Mouse (Mus musculus): ENCODE measurements at regions not wholly inside any gene's neighbourhood (a gene's known extent, or its start where the extent isn't known, plus 50 kb on each side); places are given as distances from the start of the nearest gene placed in this dataset.
"Not testable (repeated sequence)": the region's sequence is repeated elsewhere in the genome, so short reads cannot be mapped to it uniquely, and the experiment has no call there.

DNA sequence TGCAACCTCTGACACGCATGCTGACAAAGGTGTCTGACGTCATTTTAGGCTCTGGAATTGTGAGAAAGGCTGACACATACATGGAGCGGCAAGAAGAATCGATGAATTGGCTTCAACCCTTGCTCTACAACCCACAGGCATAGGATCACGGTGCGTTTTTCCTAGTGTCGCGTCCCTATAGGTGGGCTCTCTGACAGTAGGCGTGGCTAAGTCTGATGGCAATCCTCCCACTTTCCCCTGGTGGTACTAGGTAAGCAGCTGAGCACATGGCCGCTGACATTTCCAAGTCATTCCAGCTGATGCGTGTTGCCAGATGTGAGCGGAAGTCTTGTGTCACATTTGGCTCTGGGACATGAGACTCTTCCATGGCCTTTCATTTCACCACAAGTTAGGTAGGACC is 89.1 kb upstream of the Mdm1 start:
- DNase-seq: no peak

DNA sequence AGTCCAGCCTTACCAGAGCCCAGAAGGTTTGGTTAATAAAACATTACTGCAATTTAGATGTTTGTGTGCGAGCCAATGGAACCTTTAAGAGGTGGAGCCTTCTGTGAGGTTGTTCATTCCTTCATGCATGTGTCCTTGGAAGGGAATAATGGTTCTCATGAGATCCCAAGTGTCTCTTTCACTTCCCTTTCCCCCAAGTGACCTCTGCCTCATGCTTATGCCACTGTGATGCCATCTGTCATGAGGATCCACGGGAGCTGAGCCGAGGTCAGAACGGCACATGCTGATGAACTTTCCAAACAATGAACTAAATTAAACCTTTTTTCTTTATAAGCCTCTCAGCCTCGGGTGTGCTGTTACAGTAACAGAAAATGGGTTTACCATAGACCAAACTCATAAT is 88.6 kb upstream of the Mdm1 start:
- no peak for DNase-seq

DNA sequence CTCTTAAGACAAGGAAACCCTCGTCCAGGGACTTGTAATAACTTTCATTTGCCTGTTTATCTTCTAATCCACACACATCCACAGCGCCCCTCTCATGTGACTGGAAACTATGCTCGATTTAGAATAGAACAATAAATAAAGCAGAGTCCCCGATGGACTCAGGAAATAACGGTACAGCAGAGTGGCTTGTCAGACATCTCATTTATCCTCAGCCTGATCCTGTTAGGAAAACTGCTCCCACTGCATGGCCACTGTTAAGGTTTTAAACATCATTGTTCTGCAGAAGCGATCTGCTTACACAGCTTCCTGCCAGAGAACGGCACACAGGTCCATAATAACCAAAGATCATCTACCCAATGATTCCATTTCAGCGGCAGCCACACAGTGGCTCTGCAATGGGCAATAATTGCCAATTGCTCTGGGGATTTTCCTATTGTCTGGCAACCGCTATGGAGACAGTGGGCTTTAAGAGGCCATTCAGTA is 84.8 kb upstream of the Mdm1 start:
- DNase-seq: peak; percentile 23

DNA sequence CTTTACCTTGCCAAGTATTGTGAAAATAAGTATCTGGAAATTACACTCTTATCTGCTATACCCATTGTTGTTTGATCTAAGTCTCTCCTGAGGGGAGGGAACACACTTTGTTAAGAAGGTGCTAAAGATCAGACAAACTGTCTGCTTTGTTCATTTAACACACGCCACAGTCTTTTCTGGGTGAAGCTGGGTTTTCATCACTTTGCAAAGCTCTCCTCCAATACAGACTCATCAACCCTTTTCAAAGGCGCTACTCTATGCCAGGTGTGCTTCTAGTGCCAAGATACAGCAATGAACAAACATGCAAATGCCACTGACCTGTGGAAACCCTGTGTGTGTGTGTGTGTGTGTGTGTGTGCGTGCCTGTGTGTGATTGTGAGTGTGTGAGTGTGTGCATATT is 84.1 kb upstream of the Mdm1 start:
- no peak for DNase-seq

DNA sequence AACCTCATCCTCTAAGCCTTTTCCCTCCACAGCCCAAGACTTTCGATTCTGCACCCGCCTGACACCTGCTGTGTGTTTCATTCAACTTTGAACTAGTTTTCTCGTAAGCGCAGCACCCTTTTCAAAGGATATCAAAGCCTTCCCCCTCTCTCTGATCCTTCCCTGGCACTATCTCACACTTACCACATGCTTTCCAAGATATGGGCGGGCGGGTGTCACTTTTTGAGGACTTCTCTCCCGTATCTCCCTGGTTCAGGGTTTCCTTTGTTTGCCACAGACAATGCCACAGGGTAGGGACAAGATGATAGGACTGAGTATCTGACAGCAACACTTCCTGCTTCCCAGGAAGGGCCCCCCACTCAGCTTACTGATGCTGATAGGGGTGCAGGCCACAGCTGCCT is 76.8 kb upstream of the Mdm1 start:
- no peak for DNase-seq

DNA sequence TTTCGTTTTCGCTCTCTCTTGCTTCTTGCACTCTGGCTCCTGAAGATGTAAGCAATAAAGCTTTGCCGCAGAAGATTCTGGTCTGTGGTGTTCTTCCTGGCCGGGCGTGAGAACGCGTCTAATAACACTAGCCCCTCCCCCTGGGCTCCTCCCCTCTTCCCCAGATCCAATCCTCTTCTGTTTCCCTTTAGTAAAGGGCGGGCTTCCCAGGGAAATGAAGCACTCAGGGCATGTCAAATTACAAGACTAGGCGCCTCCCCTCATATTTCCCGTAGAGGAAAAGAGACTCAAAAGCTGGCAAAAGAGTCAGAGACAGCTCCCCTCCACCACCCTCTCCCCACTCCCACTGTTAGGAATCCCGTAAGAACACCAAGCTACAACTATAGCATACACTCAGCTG is 65.3 kb upstream of the Mdm1 start:
- DNase-seq: not testable (repeated sequence)

DNA sequence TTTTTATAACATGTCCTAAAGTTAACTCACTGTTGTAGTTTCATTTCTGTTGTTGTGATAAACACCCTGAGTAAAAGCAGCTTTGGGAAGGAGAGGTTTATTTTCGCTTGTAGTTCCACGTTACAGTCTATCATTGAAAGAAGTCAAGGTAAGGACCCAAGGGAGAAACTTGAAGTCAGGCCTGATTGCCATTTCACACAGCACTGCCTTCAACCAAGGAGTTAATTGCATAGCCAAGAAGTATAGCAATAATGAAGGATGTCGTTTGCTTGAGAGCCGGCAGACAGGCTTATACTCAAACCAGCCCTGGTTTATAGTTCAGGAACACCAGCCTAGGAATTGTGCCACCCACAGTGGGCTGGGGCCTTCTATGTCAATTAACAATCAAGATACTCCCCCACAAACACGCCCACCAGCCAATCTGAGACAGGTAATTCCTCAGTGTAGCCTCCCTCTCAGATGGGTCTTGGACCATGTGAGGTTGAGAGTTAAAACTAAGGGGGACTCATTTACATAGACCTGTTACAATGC is 59.9 kb upstream of the Mdm1 start:
- DNase-seq: no peak

DNA sequence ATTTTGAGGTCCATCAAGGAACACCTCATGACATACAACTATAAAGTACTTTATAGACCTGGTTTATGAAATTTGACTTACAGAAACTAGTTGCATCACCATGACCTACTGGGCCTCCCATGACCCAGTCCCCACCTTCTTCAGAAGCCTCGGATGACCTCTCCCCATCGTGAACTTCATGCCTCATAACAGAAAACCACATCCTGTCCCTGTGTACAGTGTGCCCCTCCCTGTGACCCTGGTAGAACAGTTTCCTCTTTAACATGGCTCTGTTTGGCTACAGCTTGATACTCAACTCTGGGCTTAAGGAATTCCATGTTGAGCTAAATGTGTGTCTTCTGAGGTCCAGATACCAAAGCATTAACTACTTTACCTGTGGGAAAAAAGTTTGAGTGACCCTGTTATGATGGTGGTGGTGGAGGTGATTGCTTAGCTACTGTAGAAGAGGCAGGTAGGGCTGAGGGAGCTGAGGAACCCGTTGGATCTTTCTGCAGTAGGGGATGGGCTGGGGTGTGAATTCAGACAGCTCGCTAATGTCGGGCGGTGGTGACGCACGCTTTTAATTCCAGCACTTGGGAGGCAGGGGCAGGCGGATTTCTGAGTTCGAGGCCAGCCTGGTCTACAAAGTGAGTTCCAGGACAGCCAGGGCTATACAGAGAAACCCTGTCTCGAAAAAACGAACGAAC is 58.4 kb upstream of the Mdm1 start:
- no peak for DNase-seq

DNA sequence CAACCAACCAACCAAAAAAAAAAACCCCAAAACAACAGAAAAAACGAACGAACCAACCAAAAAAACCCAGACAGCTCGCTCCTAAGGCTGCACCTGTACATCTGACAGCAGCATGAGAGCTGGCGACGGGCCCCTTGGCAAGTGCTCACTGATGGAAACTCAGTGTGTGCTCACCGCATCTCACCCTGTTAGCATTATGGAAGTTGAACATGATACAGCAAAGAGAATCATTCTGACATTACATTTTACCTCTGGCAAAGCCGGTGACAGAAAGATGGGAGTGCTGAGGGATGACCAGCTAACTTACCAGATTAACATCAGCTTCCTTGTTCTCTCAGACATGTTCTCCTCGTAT is 57.9 kb upstream of the Mdm1 start:
- DNase-seq: no peak

DNA sequence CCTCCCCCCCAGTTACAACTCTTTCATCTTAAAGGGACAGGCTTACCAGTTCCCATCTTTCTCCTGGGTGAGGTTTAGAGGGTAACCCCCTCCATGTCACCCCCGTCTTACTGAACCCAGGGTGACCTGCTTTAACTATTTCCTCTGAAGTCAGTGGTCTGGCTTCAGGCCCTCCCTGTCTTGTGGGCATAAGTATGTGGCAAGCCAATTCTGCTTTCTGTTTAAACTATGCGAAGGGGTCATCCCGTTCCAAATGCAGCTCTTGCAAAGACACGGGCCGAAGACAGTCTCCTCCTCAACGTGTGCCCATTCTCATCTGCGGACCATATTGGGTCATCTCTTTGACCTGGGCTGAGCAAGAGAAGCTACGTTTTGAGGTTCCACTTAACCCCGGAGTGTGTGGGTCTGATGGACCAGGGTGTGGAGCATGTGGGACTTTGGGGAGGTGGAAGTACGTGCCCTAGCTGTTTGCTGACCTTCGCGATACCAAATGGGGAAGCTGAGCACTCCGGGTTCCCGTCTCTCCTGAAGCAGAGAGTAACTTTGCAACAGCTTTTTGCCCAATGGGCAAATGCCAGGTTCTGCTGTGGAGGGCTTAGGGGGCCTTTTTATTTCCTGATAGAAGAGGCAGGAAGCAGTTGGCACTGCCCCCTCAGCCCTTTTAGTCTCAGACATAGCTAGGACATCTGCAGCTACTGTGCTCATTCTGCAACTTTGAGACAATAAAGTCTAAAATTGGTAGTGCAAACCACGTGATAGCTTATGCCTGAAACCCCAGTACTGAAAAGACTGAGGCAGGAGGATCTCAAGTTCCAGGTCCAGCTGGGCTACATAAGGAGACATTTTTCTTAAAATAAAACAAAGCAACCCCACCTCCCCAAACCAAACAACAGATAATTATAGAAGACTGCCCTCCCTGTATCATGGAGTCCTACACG is 56.3 kb upstream of the Mdm1 start:
- DNase-seq: no peak

DNA sequence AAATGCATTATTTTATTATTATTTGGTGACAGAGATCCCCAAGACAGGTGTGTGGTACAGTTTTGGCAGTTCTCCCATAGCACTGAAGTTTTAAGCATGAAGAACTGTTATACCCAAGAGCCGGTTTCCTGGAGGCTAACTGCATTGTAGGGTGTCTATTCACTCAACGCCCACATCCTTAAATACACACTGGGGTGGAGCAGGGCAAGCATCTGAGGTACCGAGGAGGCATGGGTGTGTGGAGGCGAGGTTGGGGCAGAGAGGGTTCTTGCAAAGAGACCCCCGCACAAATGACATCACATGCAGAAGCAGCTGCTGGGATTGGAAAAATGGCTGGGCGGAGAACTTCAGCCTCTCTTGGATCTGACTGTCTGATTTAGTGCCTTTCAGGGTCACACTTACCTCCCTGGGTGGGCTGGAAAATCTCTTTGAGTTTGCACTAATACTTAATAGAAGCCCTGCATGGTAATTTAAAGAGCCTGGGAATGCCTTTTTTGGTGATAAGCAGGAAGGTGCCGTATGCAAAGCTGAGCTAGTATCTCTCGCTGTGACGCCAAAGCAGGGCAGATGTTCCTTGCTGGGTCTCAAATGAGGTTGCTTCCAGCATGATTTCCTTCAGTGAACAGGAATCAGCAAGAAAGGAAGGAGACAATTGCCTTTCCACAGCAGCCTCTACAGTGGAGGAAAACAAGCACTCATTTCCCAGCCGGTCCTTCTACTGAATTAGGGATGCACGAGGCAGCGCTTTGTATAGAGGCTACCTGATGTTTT is 53.9 kb upstream of the Mdm1 start:
- DNase-seq: peak; percentile 38

DNA sequence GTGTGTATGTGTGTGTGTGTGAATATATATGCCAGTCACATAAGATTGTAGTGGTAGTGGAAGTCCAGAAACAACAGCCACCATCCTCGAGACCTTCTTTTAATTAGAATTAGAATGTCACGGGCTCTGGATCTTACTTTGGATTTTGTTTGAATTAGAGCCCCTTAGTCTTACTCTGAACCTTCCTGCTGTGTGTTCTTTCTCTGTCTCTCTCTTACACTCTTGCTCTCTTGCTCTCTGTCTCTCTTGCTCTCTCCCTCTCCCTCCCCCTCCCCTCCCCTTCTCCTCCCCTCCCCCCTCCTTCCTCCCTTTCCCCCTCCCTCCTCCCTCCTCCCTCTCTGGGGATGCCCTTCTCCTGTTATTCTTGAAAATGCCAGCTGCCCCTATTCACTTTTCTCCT is 53.1 kb upstream of the Mdm1 start:
- DNase-seq: no peak

DNA sequence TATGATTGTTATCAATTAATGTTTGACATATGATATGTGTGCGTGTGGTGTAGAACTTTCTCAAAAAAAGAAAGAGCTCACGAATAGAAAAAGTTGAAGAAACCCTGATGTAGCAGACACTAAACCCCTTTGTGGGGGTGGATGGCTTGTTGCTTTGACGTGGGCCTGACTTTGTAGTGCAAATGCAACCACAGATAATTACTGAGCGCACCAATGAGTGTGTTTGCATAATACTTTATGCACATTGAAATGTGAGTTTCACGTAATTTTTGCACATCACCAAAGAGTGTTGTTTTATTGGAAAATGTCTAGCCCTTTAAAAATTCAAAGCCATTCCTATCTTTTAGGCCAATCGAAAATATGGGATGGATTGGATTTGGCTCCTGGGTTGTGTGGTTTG is 51.7 kb upstream of the Mdm1 start:
- no peak for DNase-seq

DNA sequence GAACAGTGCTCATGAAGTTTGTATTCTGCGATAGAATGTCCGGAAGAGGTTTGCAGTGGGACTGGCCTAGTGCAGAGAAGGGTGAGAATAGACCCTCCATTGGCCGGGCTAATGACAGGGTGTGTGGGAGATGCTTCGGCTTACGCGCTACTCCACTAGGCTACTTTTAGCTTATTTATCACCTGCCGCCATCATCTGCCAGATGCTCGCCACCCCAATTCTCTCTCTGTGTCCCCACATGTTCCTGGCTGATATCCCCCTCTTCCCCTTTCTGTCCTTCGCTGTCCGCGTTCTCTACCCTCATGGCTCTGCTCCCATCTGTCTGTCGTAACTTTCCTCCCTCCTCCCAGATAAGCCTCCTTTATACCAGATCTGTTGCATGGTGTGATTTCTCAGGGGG is 50.1 kb upstream of the Mdm1 start:
- DNase-seq: no peak

Data from embryo, embryonic 11 days (tissue).